Mouse (Mus musculus) gastrocnemius, adult 8-10 months (tissue): ENCODE results near the gene Ildr2. TPM values are rescaled to one million over a fixed set of nuclear protein-coding genes. Genes with fewer than 3 reads are reported as not detected.

Experiments used
- DNase-seq, 2 experiments: peaks; one replicate each; pipeline ENCODE4 v3.0.0; 2022; ENCODE audit warnings: low spot score in 2 of 2
- total RNA-seq, 4 experiments: library from RNA; stranded (reverse); gene quantifications; 2 replicates each; pipeline ENCODE4 v1.2.4; 2022

The Ildr2 gene
- total RNA-seq, 4 experiments from 2014 or later = 1.3 to 2.0 (median 1.5) TPM

- DNase-seq = no peak
These were observed 29.5 kb downstream of the Ildr2 start for GRCm38 (mm10) chr1:166283451-166283850.

- no peak for DNase-seq
These were observed 30.5 kb downstream of the Ildr2 start for GRCm38 (mm10) chr1:166284390-166284789.

GRCm38 (mm10) chr1:166286231-166286630 is 32.3 kb downstream of the Ildr2 start:
- DNase-seq = no peak

GRCm38 (mm10) chr1:166290562-166290961 is 36.6 kb downstream of the Ildr2 start:
- no peak for DNase-seq

- DNase-seq = no peak
These were observed 39.1 kb downstream of the Ildr2 start for GRCm38 (mm10) chr1:166293086-166293485.

- no peak for DNase-seq
These were observed 41.6 kb downstream of the Ildr2 start for GRCm38 (mm10) chr1:166295548-166295947.

GRCm38 (mm10) chr1:166296371-166296770 is 42.4 kb downstream of the Ildr2 start:
- no peak for DNase-seq

GRCm38 (mm10) chr1:166296971-166297370 is 43.0 kb downstream of the Ildr2 start:
- no peak for DNase-seq

- no peak for DNase-seq
These were observed 43.7 kb downstream of the Ildr2 start for GRCm38 (mm10) chr1:166297499-166298111.

- no peak for DNase-seq
These were observed 44.9 kb downstream of the Ildr2 start for GRCm38 (mm10) chr1:166298884-166299283.

- DNase-seq = no peak
These were observed 45.9 kb downstream of the Ildr2 start for GRCm38 (mm10) chr1:166299821-166300220.

- DNase-seq = no peak
These were observed 46.6 kb downstream of the Ildr2 start for GRCm38 (mm10) chr1:166300526-166300925.

GRCm38 (mm10) chr1:166304352-166305240 is 50.7 kb downstream of the Ildr2 start:
- DNase-seq = no peak

- DNase-seq = no peak
These were observed 54.5 kb downstream of the Ildr2 start for GRCm38 (mm10) chr1:166308471-166308850.

GRCm38 (mm10) chr1:166308851-166309715 is 55.1 kb downstream of the Ildr2 start:
- DNase-seq = no peak

GRCm38 (mm10) chr1:166311151-166311550 is 57.2 kb downstream of the Ildr2 start:
- no peak for DNase-seq

GRCm38 (mm10) chr1:166313637-166314036 is 59.7 kb downstream of the Ildr2 start:
- no peak for DNase-seq

GRCm38 (mm10) chr1:166315706-166316105 is 61.8 kb downstream of the Ildr2 start:
- DNase-seq = no peak

GRCm38 (mm10) chr1:166319132-166319698 is 65.3 kb downstream of the Ildr2 start:
- DNase-seq = no peak

- DNase-seq = no peak
These were observed 72.5 kb downstream of the Ildr2 start for GRCm38 (mm10) chr1:166326421-166326820.

- DNase-seq = no peak
These were observed 76.8 kb downstream of the Ildr2 start for GRCm38 (mm10) chr1:166330752-166331151.
